Mouse (Mus musculus): ENCODE results near the gene Cym. TPM values are rescaled to one million over a fixed set of nuclear protein-coding genes. Genes with fewer than 3 reads are reported as not detected.

The Cym gene
- total RNA-seq, 1 experiment from 2014 or later = 0.43 TPM

DNA sequence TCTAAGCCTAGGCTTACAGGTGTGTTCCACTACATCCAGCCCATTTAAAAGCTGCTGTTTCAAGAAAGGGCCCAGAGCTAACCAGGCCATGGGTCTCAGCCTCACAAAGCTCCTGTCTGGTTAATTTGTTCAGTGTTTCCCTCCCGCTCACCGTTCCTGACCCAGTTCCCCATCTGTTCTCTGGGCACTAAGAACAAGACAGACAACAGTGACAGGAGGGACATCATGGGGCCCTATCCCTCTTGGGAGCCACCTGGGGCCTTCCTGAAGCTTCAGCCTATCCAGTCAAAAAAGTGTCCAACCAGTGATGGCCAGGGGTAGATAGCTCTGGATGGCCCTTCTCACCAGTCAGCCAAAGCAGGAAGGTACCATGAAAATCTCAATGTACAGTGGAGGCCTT is 58.8 kb downstream of the Cym start:
- no peak for DNase-seq

Other genes starting within 250 kb of the Cym start
- gene Kcna3, start 185.6 kb downstream of the Cym start, total RNA-seq (2021) = 0.79 TPM in 1 of 2 replicates, not detected in the other
- 0.95 and 1.2 TPM in 2 replicates for gene Kcna2, start 120.6 kb downstream of the Cym start, total RNA-seq (2021)
- gene Kcna10, start 38.7 kb downstream of the Cym start, total RNA-seq (2021) = not detected in 2 replicates
- not detected in 2 replicates for gene A630076J17Rik, start 8.9 kb upstream of the Cym start, total RNA-seq (2021)
- gene Prok1, start 18.0 kb upstream of the Cym start, total RNA-seq (2021) = 0.38 and 0.49 TPM in 2 replicates
- gene Lamtor5, start 57.1 kb upstream of the Cym start, total RNA-seq (2021) = 74.6 and 91.9 TPM in 2 replicates
- 0.36 and 0.52 TPM in 2 replicates for gene Slc16a4, start 69.5 kb upstream of the Cym start, total RNA-seq (2021)
- 40.8 and 43.7 TPM in 2 replicates for gene Rbm15, start 111.9 kb upstream of the Cym start, total RNA-seq (2021)
- 7.6 and 8.3 TPM in 2 replicates for gene Kcnc4, start 237.8 kb upstream of the Cym start, total RNA-seq (2021)

Data from adrenal gland, postnatal 25 days (tissue).